Mouse (Mus musculus) midbrain, embryonic 10.5 days (tissue): ENCODE measurements around the gene Farp2. TPM values are rescaled to one million over a fixed set of nuclear protein-coding genes. Genes with fewer than 3 reads are reported as not detected.
"Not testable (repeated sequence)": the region's sequence is repeated elsewhere in the genome, so short reads cannot be mapped to it uniquely, and the experiment has no call there.

Experiments
- DNase-seq: peaks from one replicate; pipeline ENCODE4 v3.0.0-alpha.2; 2017; ENCODE audit warnings: low spot score
- H3K27ac ChIP-seq: fragments of 300-500 bp; sonication (generic); replicated peaks from 2 replicates; pipeline ENCODE4 v1.5.1; 2016; ENCODE audit warnings: mild to moderate bottlenecking
- H3K27me3 ChIP-seq: fragments of 300-500 bp; sonication (generic); 2 replicates; pipeline ENCODE4 v1.6.1; 2016; ENCODE audit warnings: low read depth, mild to moderate bottlenecking; ENCODE audit not compliant: poor library complexity, severe bottlenecking
- H3K36me3 ChIP-seq: fragments of 300-500 bp; sonication (generic); 2 replicates; pipeline ENCODE4 v1.6.1; 2016; ENCODE audit warnings: mild to moderate bottlenecking, moderate library complexity
- H3K4me1 ChIP-seq: fragments of 300-500 bp; sonication (generic); 2 replicates; pipeline ENCODE4 v1.6.1; 2016
- H3K4me3 ChIP-seq: fragments of 300-500 bp; sonication (generic); 2 replicates; pipeline ENCODE4 v1.5.1; 2016; ENCODE audit warnings: mild to moderate bottlenecking, moderate library complexity
- H3K9me3 ChIP-seq: fragments of 300-500 bp; sonication (generic); replicated peaks from 2 replicates; pipeline ENCODE4 v1.6.1; 2016; ENCODE audit warnings: mild to moderate bottlenecking
- WGBS: fragments of 180-500 bp; shearing (Covaris S2); methylation state at CpG from one replicate; pipeline ENCODE4 v1.1.7; 2016; 5-methylcytosine and 5-hydroxymethylcytosine counted together
- polyA plus RNA-seq: library from polyadenylated mRNA; unstranded; fragments of >200 nt; fragmentation: Nextera tagmentation; extraction: Ambion mirVana; gene quantifications from 2 replicates; pipeline ENCODE4 v1.2.1, GENCODE M21; 2016

Farp2 gene
- polyA plus RNA-seq: 3.3 and 3.5 TPM in 2 replicates

- H3K4me1 ChIP-seq: peaks cover 26% of the 10 kb centered on the region
Measured at GRCm38 (mm10) chr1:93511585-93512350, at the start of gene Farp2. TSS of gene Farp2 (plus strand) at chr1:93512079.

GRCm38 (mm10) chr1:93465066-93465465, 46.8 kb upstream of the Farp2 start:
- Histone ChIP-seq H3K9me3 (no peaks in the 10 kb centered on the region), H3K36me3 (no peaks in the 10 kb centered on the region; the same call in 1 of the 2 replicates), H3K4me3 (no peak overlapping the region), H3K4me1 (no peaks in the 10 kb centered on the region), H3K27ac (no peak overlapping the region), H3K27me3 (no peaks in the 10 kb centered on the region)
- DNase-seq: no peak

More at GRCm38 (mm10) chr1:93511585-93512350, at the start of gene Farp2:
- peak; percentile 95 for DNase-seq
- peaks cover 34% of the 10 kb centered on the region for H3K36me3 ChIP-seq
- H3K4me3 ChIP-seq: peak within 1 kb of the TSS; percentile 81
- H3K27ac ChIP-seq: peak within 1 kb of the TSS; percentile 82
- 1% methylated on average over 68 of the region's 71 CpGs for WGBS
- no peaks in the 10 kb centered on the region for H3K9me3 ChIP-seq
- no peaks in the 10 kb centered on the region; the same call in 1 of the 2 replicates for H3K27me3 ChIP-seq

- no peaks in the 10 kb centered on the region for H3K4me1 ChIP-seq
- DNase-seq: no peak
- H3K27me3 ChIP-seq: no peaks in the 10 kb centered on the region
- no peaks in the 10 kb centered on the region for H3K9me3 ChIP-seq
- no peak overlapping the region for H3K4me3 ChIP-seq
- H3K36me3 ChIP-seq: no peaks in the 10 kb centered on the region; the same call in 1 of the 2 replicates
- no peak overlapping the region for H3K27ac ChIP-seq
Measured at GRCm38 (mm10) chr1:93465746-93466145, 46.1 kb upstream of the Farp2 start.

GRCm38 (mm10) chr1:93468626-93469025, 43.3 kb upstream of the Farp2 start:
- Histone ChIP-seq H3K4me3 (no peak overlapping the region), H3K27me3 (no peaks in the 10 kb centered on the region), H3K27ac (no peak overlapping the region), H3K4me1 (no peaks in the 10 kb centered on the region), H3K9me3 (no peaks in the 10 kb centered on the region), H3K36me3 (no peaks in the 10 kb centered on the region; the same call in 1 of the 2 replicates)
- no peak for DNase-seq
- 92% methylated on average over 4 of the region's 4 CpGs for WGBS

GRCm38 (mm10) chr1:93475694-93476093, 36.2 kb upstream of the Farp2 start:
- no peaks in the 10 kb centered on the region for H3K27me3 ChIP-seq
- H3K4me3 ChIP-seq: no peak overlapping the region
- H3K27ac ChIP-seq: no peak overlapping the region
- no peaks in the 10 kb centered on the region for H3K9me3 ChIP-seq
- WGBS: 88% methylated on average over 3 of the region's 3 CpGs
- H3K36me3 ChIP-seq: 0 out of 2 replicates have a peak, but pooled peaks cover 3% of the 10 kb centered on the region
- DNase-seq: no peak
- H3K4me1 ChIP-seq: peaks cover 21% of the 10 kb centered on the region

- DNase-seq: peak; percentile 99
- Histone ChIP-seq H3K27ac (peak overlapping the region; percentile 97), H3K36me3 (0 out of 2 replicates have a peak, but pooled peaks cover 3% of the 10 kb centered on the region), H3K27me3 (no peaks in the 10 kb centered on the region), H3K4me1 (peaks cover 28% of the 10 kb centered on the region), H3K9me3 (no peaks in the 10 kb centered on the region), H3K4me3 (peak overlapping the region; percentile 92)
- WGBS: under 1% methylated on average over 40 of the region's 41 CpGs
Measured at GRCm38 (mm10) chr1:93477758-93478585, 33.9 kb upstream of the Farp2 start.

GRCm38 (mm10) chr1:93478586-93479475, 33.0 kb upstream of the Farp2 start, which contains the start of gene Hdlbp:
TSS of gene Hdlbp (minus strand) at chr1:93478815.
- Histone ChIP-seq H3K36me3 (0 out of 2 replicates have a peak, but pooled peaks cover 3% of the 10 kb centered on the region), H3K27me3 (no peaks in the 10 kb centered on the region), H3K4me3 (peak within 1 kb of the TSS; percentile 92), H3K9me3 (no peaks in the 10 kb centered on the region), H3K27ac (peak within 1 kb of the TSS; percentile 97), H3K4me1 (peaks cover 28% of the 10 kb centered on the region)
- peak; percentile 100 for DNase-seq
- under 1% methylated on average over 74 of the region's 74 CpGs for WGBS

- Histone ChIP-seq H3K4me3 (peak overlapping the region; percentile 92), H3K4me1 (peaks cover 28% of the 10 kb centered on the region), H3K9me3 (no peaks in the 10 kb centered on the region), H3K27ac (peak overlapping the region; percentile 97), H3K27me3 (no peaks in the 10 kb centered on the region), H3K36me3 (0 out of 2 replicates have a peak, but pooled peaks cover under 1% of the 10 kb centered on the region)
- 9% methylated on average over 23 of the region's 23 CpGs for WGBS
- DNase-seq: no peak
Measured at GRCm38 (mm10) chr1:93479476-93480083, 32.3 kb upstream of the Farp2 start.

- not testable (repeated sequence) for H3K27ac ChIP-seq, H3K27me3 ChIP-seq, H3K9me3 ChIP-seq, H3K4me3 ChIP-seq, DNase-seq, H3K4me1 ChIP-seq
- 95% methylated on average over 3 of the region's 3 CpGs for WGBS
- peaks cover 12% of the 10 kb centered on the region for H3K36me3 ChIP-seq
Measured at GRCm38 (mm10) chr1:93486302-93486701, 25.6 kb upstream of the Farp2 start.

- H3K9me3 ChIP-seq: no peaks in the 10 kb centered on the region
- no peak overlapping the region for H3K27ac ChIP-seq
- no peaks in the 10 kb centered on the region for H3K4me1 ChIP-seq
- H3K4me3 ChIP-seq: no peak overlapping the region
- no peaks in the 10 kb centered on the region for H3K27me3 ChIP-seq
- WGBS: 91% methylated on average over 3 of the region's 3 CpGs
- H3K36me3 ChIP-seq: peaks cover 88% of the 10 kb centered on the region
- no peak for DNase-seq
Measured at GRCm38 (mm10) chr1:93495312-93495711, 16.6 kb upstream of the Farp2 start.

- WGBS: 68% methylated on average over 10 of the region's 10 CpGs
- H3K4me3 ChIP-seq: no peak overlapping the region
- no peak overlapping the region for H3K27ac ChIP-seq
- H3K36me3 ChIP-seq: peaks cover 80% of the 10 kb centered on the region
- H3K9me3 ChIP-seq: no peaks in the 10 kb centered on the region
- peaks cover 15% of the 10 kb centered on the region for H3K4me1 ChIP-seq
- H3K27me3 ChIP-seq: no peaks in the 10 kb centered on the region
- DNase-seq: peak; percentile 19
Measured at GRCm38 (mm10) chr1:93506944-93507676, 4.8 kb upstream of the Farp2 start.
